Mouse (Mus musculus) adipocyte (in vitro differentiated cells): ENCODE measurements at regions not wholly inside any gene's neighbourhood (a gene's known extent, or its start where the extent isn't known, plus 50 kb on each side); places are given as distances from the start of the nearest gene placed in this dataset.

Source experiments
- DNase-seq: peaks from one replicate; pipeline ENCODE4 v3.0.0-alpha.2; 2016; ENCODE audit warnings: low spot score

GRCm38 (mm10) chr13:30085446-30085845 lies 50.8 kb upstream of the Mboat1 start:
- DNase-seq: no peak

- DNase-seq: peak; percentile 84
Observed at GRCm38 (mm10) chr13:30085005-30085404, 51.3 kb upstream of the Mboat1 start.

- DNase-seq: no peak
Observed at GRCm38 (mm10) chr13:30084386-30084785, 51.9 kb upstream of the Mboat1 start.

- DNase-seq: no peak
Observed at GRCm38 (mm10) chr13:30083949-30084348, 52.3 kb upstream of the Mboat1 start.

- DNase-seq: no peak
Observed at GRCm38 (mm10) chr13:30082761-30083160, 53.5 kb upstream of the Mboat1 start.

- no peak for DNase-seq
Observed at GRCm38 (mm10) chr13:30080705-30081474, 55.4 kb upstream of the Mboat1 start.

GRCm38 (mm10) chr13:30074517-30075064 lies 61.7 kb upstream of the Mboat1 start:
- no peak for DNase-seq

GRCm38 (mm10) chr13:30074069-30074468 lies 62.2 kb upstream of the Mboat1 start:
- no peak for DNase-seq

- DNase-seq: no peak
Observed at GRCm38 (mm10) chr13:30069397-30069796, 66.9 kb upstream of the Mboat1 start.

GRCm38 (mm10) chr13:30067581-30068375 lies 68.5 kb upstream of the Mboat1 start:
- no peak for DNase-seq

GRCm38 (mm10) chr13:30065520-30065919 lies 70.8 kb upstream of the Mboat1 start:
- no peak for DNase-seq

- DNase-seq: no peak
Observed at GRCm38 (mm10) chr13:30063741-30064140, 72.5 kb upstream of the Mboat1 start.

- DNase-seq: no peak
Observed at GRCm38 (mm10) chr13:30062285-30062684, 74.0 kb upstream of the Mboat1 start.

GRCm38 (mm10) chr13:30055141-30055645 lies 69.3 kb upstream of the E2f3 start:
- no peak for DNase-seq

- no peak for DNase-seq
Observed at GRCm38 (mm10) chr13:30051891-30052550, 66.2 kb upstream of the E2f3 start.

GRCm38 (mm10) chr13:30050745-30051508 lies 65.1 kb upstream of the E2f3 start:
- DNase-seq: peak; percentile 6

- DNase-seq: no peak
Observed at GRCm38 (mm10) chr13:30048260-30048859, 62.5 kb upstream of the E2f3 start.

GRCm38 (mm10) chr13:30046504-30047169 lies 60.8 kb upstream of the E2f3 start:
- DNase-seq: no peak

- no peak for DNase-seq
Observed at GRCm38 (mm10) chr13:30046061-30046460, 60.2 kb upstream of the E2f3 start.

GRCm38 (mm10) chr13:30045225-30045624 lies 59.4 kb upstream of the E2f3 start:
- no peak for DNase-seq
